Mouse (Mus musculus): ENCODE results near the gene Strc. TPM values are rescaled to one million over a fixed set of nuclear protein-coding genes. Genes with fewer than 3 reads are reported as not detected.
"Not testable (repeated sequence)": the region's sequence is repeated elsewhere in the genome, so short reads cannot be mapped to it uniquely, and the experiment has no call there.

The Strc gene
- polyA plus RNA-seq (2012; ENCODE audit: insufficient read depth, insufficient read length, low replicate concordance, missing spikeins), result not detected in 2 replicates

GRCm38 (mm10) chr2:121386961-121387575, at the start of gene Strc:
TSS of gene Strc (minus strand) at chr2:121387168.
- H3K4me1 ChIP-seq (ENCODE audit: control insufficient read depth, insufficient read depth, low read length); H3K4me3 ChIP-seq (ENCODE audit: insufficient read depth, low read depth, low read length); H3K27ac ChIP-seq (ENCODE audit: insufficient read depth, low read depth, low read length): not testable (repeated sequence)
- WGBS, result 91% methylated on average over 16 of the region's 17 CpGs

GRCm38 (mm10) chr2:121434854-121435253, 47.9 kb upstream of the Strc start:
- Histone ChIP-seq H3K27ac (ENCODE audit: insufficient read depth, low read depth, low read length) (no peak overlapping the region), H3K4me3 (ENCODE audit: insufficient read depth, low read depth, low read length) (no peak overlapping the region), H3K4me1 (ENCODE audit: control insufficient read depth, insufficient read depth, low read length) (no peaks in the 10 kb centered on the region)
- TF ChIP-seq POLR2A (IDR thresholded peaks at IDR 0.05; ENCODE audit: insufficient read depth, low read depth, low read length) (no peak), CTCF (IDR thresholded peaks at IDR 0.05; ENCODE audit: insufficient read depth, low read depth, low read length) (no peak)
- 100% methylated on average over 1 of the region's 1 CpGs for WGBS

GRCm38 (mm10) chr2:121425890-121426289, 38.9 kb upstream of the Strc start:
- TF ChIP-seq POLR2A (IDR thresholded peaks at IDR 0.05; ENCODE audit: insufficient read depth, low read depth, low read length) (no peak), CTCF (IDR thresholded peaks at IDR 0.05; ENCODE audit: insufficient read depth, low read depth, low read length) (no peak)
- 75% methylated on average over 2 of the region's 2 CpGs for WGBS
- H3K4me1 ChIP-seq (ENCODE audit: control insufficient read depth, insufficient read depth, low read length), result no peaks in the 10 kb centered on the region

GRCm38 (mm10) chr2:121423166-121423565, 36.2 kb upstream of the Strc start:
- no peak overlapping the region for H3K4me3 ChIP-seq (ENCODE audit: insufficient read depth, low read depth, low read length)
- TF ChIP-seq POLR2A (IDR thresholded peaks at IDR 0.05; ENCODE audit: insufficient read depth, low read depth, low read length), result no peak
- no peak for TF ChIP-seq CTCF (IDR thresholded peaks at IDR 0.05; ENCODE audit: insufficient read depth, low read depth, low read length)
- H3K4me1 ChIP-seq (ENCODE audit: control insufficient read depth, insufficient read depth, low read length), result no peaks in the 10 kb centered on the region
- 86% methylated on average over 2 of the region's 2 CpGs for WGBS
- no peak overlapping the region for H3K27ac ChIP-seq (ENCODE audit: insufficient read depth, low read depth, low read length)

More at GRCm38 (mm10) chr2:121425890-121426289, 38.9 kb upstream of the Strc start:
- Histone ChIP-seq H3K4me3 (ENCODE audit: insufficient read depth, low read depth, low read length) (no peak overlapping the region), H3K27ac (ENCODE audit: insufficient read depth, low read depth, low read length) (no peak overlapping the region)

- Histone ChIP-seq H3K4me1 (ENCODE audit: control insufficient read depth, insufficient read depth, low read length) (0 out of 2 replicates have a peak, but pooled peaks cover 2% of the 10 kb centered on the region), H3K4me3 (ENCODE audit: insufficient read depth, low read depth, low read length) (no peak overlapping the region), H3K27ac (ENCODE audit: insufficient read depth, low read depth, low read length) (no peak overlapping the region)
- TF ChIP-seq POLR2A (IDR thresholded peaks at IDR 0.05; ENCODE audit: insufficient read depth, low read depth, low read length), result no peak
- no peak for TF ChIP-seq CTCF (IDR thresholded peaks at IDR 0.05; ENCODE audit: insufficient read depth, low read depth, low read length)
- 71% methylated on average over 3 of the region's 3 CpGs for WGBS
These were observed 31.5 kb upstream of the Strc start for GRCm38 (mm10) chr2:121418476-121418875.

- TF ChIP-seq CTCF (IDR thresholded peaks at IDR 0.05; ENCODE audit: insufficient read depth, low read depth, low read length) (no peak), POLR2A (IDR thresholded peaks at IDR 0.05; ENCODE audit: insufficient read depth, low read depth, low read length) (no peak)
- no peak overlapping the region for H3K27ac ChIP-seq (ENCODE audit: insufficient read depth, low read depth, low read length)
- WGBS, result 90% methylated on average over 6 of the region's 6 CpGs
- no peak overlapping the region for H3K4me3 ChIP-seq (ENCODE audit: insufficient read depth, low read depth, low read length)
- 0 out of 2 replicates have a peak, but pooled peaks cover 2% of the 10 kb centered on the region for H3K4me1 ChIP-seq (ENCODE audit: control insufficient read depth, insufficient read depth, low read length)
These were observed 29.4 kb upstream of the Strc start for GRCm38 (mm10) chr2:121416356-121416755.

GRCm38 (mm10) chr2:121415591-121415990, 28.6 kb upstream of the Strc start:
- Histone ChIP-seq H3K4me3 (ENCODE audit: insufficient read depth, low read depth, low read length) (no peak overlapping the region), H3K4me1 (ENCODE audit: control insufficient read depth, insufficient read depth, low read length) (0 out of 2 replicates have a peak, but pooled peaks cover 2% of the 10 kb centered on the region), H3K27ac (ENCODE audit: insufficient read depth, low read depth, low read length) (no peak overlapping the region)
- TF ChIP-seq CTCF (IDR thresholded peaks at IDR 0.05; ENCODE audit: insufficient read depth, low read depth, low read length) (no peak), POLR2A (IDR thresholded peaks at IDR 0.05; ENCODE audit: insufficient read depth, low read depth, low read length) (no peak)
- WGBS, result 34% methylated on average over 3 of the region's 3 CpGs

- TF ChIP-seq CTCF (IDR thresholded peaks at IDR 0.05; ENCODE audit: insufficient read depth, low read depth, low read length), result no peak
- TF ChIP-seq POLR2A (IDR thresholded peaks at IDR 0.05; ENCODE audit: insufficient read depth, low read depth, low read length), result no peak
- H3K4me3 ChIP-seq (ENCODE audit: insufficient read depth, low read depth, low read length), result no peak overlapping the region
- 0 out of 2 replicates have a peak, but pooled peaks cover 2% of the 10 kb centered on the region for H3K4me1 ChIP-seq (ENCODE audit: control insufficient read depth, insufficient read depth, low read length)
- no peak overlapping the region for H3K27ac ChIP-seq (ENCODE audit: insufficient read depth, low read depth, low read length)
- 18% methylated on average over 3 of the region's 3 CpGs for WGBS
These were observed 28.1 kb upstream of the Strc start for GRCm38 (mm10) chr2:121415103-121415502.

- Histone ChIP-seq H3K4me1 (ENCODE audit: control insufficient read depth, insufficient read depth, low read length) (0 out of 2 replicates have a peak, but pooled peaks cover 2% of the 10 kb centered on the region), H3K27ac (ENCODE audit: insufficient read depth, low read depth, low read length) (peak overlapping the region; percentile 93), H3K4me3 (ENCODE audit: insufficient read depth, low read depth, low read length) (peak overlapping the region; percentile 99)
- under 1% methylated on average over 32 of the region's 32 CpGs for WGBS
- TF ChIP-seq CTCF (IDR thresholded peaks at IDR 0.05; ENCODE audit: insufficient read depth, low read depth, low read length) (no peak), POLR2A (IDR thresholded peaks at IDR 0.05; ENCODE audit: insufficient read depth, low read depth, low read length) (no peak; the same call in 1 of the 2 replicates)
These were observed 27.2 kb upstream of the Strc start for GRCm38 (mm10) chr2:121414139-121414685.

Data from olfactory bulb, adult 2 months (tissue).